In the genomic region with DNA sequence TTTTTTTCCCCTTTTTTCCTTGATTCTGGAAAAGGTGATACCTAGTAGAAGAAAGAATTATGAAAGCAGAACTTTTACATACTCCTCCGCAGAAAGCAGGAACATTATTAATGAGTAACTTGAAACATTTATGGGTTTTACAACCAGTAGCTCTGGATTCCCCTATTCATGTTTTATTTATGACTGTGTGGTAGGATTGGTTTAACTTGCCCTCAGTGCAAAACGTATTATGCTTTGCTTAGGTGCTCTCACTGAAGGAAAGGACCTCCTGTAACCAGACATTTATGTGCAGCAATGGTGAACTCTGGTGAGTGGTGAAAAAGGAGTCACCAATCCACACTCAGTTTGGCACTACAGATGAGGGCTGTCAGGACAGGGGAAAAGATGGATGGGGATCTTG, we compare ENCODE assay signal across 18 mouse cellular contexts. TPM values are rescaled to one million over a fixed set of nuclear protein-coding genes. Genes with fewer than 3 reads are reported as not detected.
"Had no signal": no experiment of that assay in that cellular context is flagged by ENCODE, and none has a peak within 500 bp of the region (broad histone marks: within the 10 kb centered on the region; RNA-seq: fewer than 3 reads in every experiment).

No protein-coding gene starts in this region.

- DNase-seq: lung, adult 18-20 months; lung, embryonic 14.5 days; lung, postnatal 10 days; lung, postnatal 36 days; right cerebral cortex, postnatal 14 days; thymus, adult 2 months; thymus, postnatal 25 days; thymus, postnatal 4 days had no signal

- H3K4me3 ChIP-seq: megakaryocyte, embryonic 14.5 days; midbrain, embryonic 13.5 days; midbrain, embryonic 15.5 days; neural tube, embryonic 12.5 days; stomach, embryonic 15.5 days had no signal

- H3K27ac ChIP-seq: macrophage; midbrain, embryonic 13.5 days; midbrain, embryonic 15.5 days; neural tube, embryonic 12.5 days; stomach, embryonic 15.5 days; stomach, postnatal 0 days had no signal

- H3K9me3 ChIP-seq: megakaryocyte, embryonic 14.5 days; midbrain, embryonic 13.5 days; midbrain, embryonic 15.5 days; neural tube, embryonic 12.5 days; stomach, embryonic 15.5 days had no signal

- H3K4me1 ChIP-seq: megakaryocyte, embryonic 14.5 days; midbrain, embryonic 13.5 days; midbrain, embryonic 15.5 days; neural tube, embryonic 12.5 days; stomach, embryonic 15.5 days had no signal

- H3K27me3 ChIP-seq: megakaryocyte, embryonic 14.5 days; midbrain, embryonic 13.5 days; midbrain, embryonic 15.5 days; neural tube, embryonic 12.5 days; stomach, embryonic 15.5 days had no signal

- H3K36me3 ChIP-seq: midbrain, embryonic 13.5 days; midbrain, embryonic 15.5 days; neural tube, embryonic 12.5 days; stomach, embryonic 15.5 days had no signal

- ATAC-seq: midbrain, embryonic 13.5 days; midbrain, embryonic 15.5 days had no signal

- H3K4me2 ChIP-seq: lung, embryonic 14.5 days; midbrain, embryonic 11.5 days; midbrain, embryonic 13.5 days; midbrain, embryonic 15.5 days; neural tube, embryonic 12.5 days; stomach, embryonic 15.5 days had no signal

- H3K9ac ChIP-seq: lung, embryonic 14.5 days; midbrain, embryonic 13.5 days; midbrain, embryonic 15.5 days; neural tube, embryonic 12.5 days; stomach, embryonic 15.5 days had no signal

RNA-seq across cellular contexts. Expression of gene Kcnj3, which starts 8.1 kb away (rescaled TPM):
- polyA plus RNA-seq: macrophage; testis, adult 2 months; urinary bladder, adult 2 months had no signal
